Mouse (Mus musculus) intestine, postnatal 0 days (tissue): ENCODE measurements at regions not wholly inside any gene's neighbourhood (a gene's known extent, or its start where the extent isn't known, plus 50 kb on each side); places are given as distances from the start of the nearest gene placed in this dataset.
"Not testable (repeated sequence)": the region's sequence is repeated elsewhere in the genome, so short reads cannot be mapped to it uniquely, and the experiment has no call there.

Experiments used
- ATAC-seq: fragments of 200-750 bp; cut with Nextera tagmentation; 2 replicates; pipeline ENCODE4 v1.8.0; 2017; ENCODE audit warnings: mild to moderate bottlenecking, moderate TSS enrichment, moderate library complexity
- H3K27ac ChIP-seq: fragments of 300-500 bp; sonication (generic); 2 replicates; pipeline ENCODE4 v1.5.1; 2014; ENCODE audit warnings: mild to moderate bottlenecking, low read depth, low read length, moderate library complexity
- H3K27me3 ChIP-seq: fragments of 300-500 bp; sonication (generic); replicated peaks from 2 replicates; pipeline ENCODE4 v1.6.1; 2014; ENCODE audit warnings: low read length, mixed read lengths; ENCODE audit not compliant: control insufficient read depth, insufficient read depth
- H3K36me3 ChIP-seq: fragments of 300-500 bp; sonication (generic); 2 replicates; pipeline ENCODE4 v1.6.1; 2014; ENCODE audit warnings: mild to moderate bottlenecking, moderate library complexity; ENCODE audit not compliant: control insufficient read depth, insufficient read depth
- H3K4me1 ChIP-seq: fragments of 300-500 bp; sonication (generic); replicated peaks from 2 replicates; pipeline ENCODE4 v1.6.1; 2014; ENCODE audit warnings: antibody characterized with exemption, low read length, mixed read lengths; ENCODE audit not compliant: control insufficient read depth, insufficient read depth
- H3K4me2 ChIP-seq: fragments of 300-500 bp; sonication (generic); replicated peaks from 2 replicates; pipeline ENCODE4 v1.6.1; 2014; ENCODE audit warnings: low read depth, mild to moderate bottlenecking, moderate library complexity
- H3K4me3 ChIP-seq: fragments of 300-500 bp; sonication (generic); 2 replicates; pipeline ENCODE4 v1.5.1; 2014; ENCODE audit warnings: low read depth, low read length
- H3K9ac ChIP-seq: fragments of 300-500 bp; sonication (generic); 2 replicates; pipeline ENCODE4 v1.6.1; 2014; ENCODE audit warnings: mild to moderate bottlenecking, low read depth, low read length
- H3K9me3 ChIP-seq: fragments of 300-500 bp; sonication (generic); 2 replicates; pipeline ENCODE4 v1.6.1; 2016; ENCODE audit warnings: mixed run types; ENCODE audit not compliant: control insufficient read depth
- CTCF ChIP-seq: sonication (generic); IDR thresholded peaks from 2 replicates; pipeline ENCODE4 v1.5.1; 2016; ENCODE audit warnings: low read depth, mild to moderate bottlenecking, control low read depth, antibody characterized with exemption, moderate library complexity
- WGBS: fragments of 180-500 bp; shearing (Covaris S2); extraction: QIAGEN DNeasy Blood & Tissue Kit; methylation state at CpG from one replicate; pipeline ENCODE4 v1.1.7; 2014; 5-methylcytosine and 5-hydroxymethylcytosine counted together

DNA sequence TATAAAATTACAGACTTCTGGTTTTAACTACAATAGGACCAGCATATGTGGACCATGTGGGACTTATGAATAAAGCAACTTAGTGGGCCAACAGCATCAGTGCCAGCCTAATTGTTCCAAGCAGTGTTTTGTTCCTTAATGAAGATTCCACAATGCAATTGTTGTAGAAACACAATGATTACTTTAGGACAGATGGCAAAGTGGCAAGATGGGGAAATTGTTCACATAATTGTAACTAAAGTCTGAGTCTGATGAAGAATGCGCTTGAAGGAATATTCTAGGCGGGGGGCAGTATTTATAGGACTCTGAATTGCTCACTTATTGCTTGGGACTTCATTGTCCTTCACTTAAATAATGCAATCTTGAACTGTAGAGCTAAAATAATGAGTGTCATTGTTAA, 253.4 kb upstream of the Kcnj3 start:
- TF ChIP-seq CTCF, result no peak
- no peak for ATAC-seq
- H3K27ac ChIP-seq, result no peak overlapping the region
- H3K9me3 ChIP-seq, result no peaks in the 10 kb centered on the region
- H3K4me3 ChIP-seq, result no peak overlapping the region
- H3K36me3 ChIP-seq, result no peaks in the 10 kb centered on the region
- no peaks in the 10 kb centered on the region for H3K27me3 ChIP-seq
- WGBS, result 76% methylated on average over 2 of the region's 2 CpGs
- H3K4me1 ChIP-seq, result no peaks in the 10 kb centered on the region
- no peak overlapping the region for H3K9ac ChIP-seq
- H3K4me2 ChIP-seq, result no peak overlapping the region

DNA sequence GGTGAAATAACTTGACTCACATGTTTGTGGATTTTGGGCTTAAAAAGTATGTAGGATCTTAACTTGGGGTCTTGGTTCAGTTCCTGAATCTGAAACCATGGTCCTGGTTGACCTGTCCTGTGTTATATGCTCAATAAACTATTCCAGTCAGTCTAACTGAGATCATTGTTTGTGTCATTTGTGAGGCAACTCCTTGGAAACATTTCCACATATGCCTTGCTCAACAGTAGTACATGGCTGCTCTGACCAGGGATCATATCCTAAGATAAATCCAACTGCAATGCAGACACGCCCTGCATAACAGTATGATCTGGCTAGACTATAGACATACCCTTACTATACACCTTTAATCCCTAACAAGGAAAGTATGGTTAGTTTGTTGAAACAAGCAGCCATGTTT, 228.9 kb upstream of the Kcnj3 start:
- Histone ChIP-seq H3K36me3 (no peaks in the 10 kb centered on the region), H3K27ac (no peak overlapping the region), H3K9ac (no peak overlapping the region), H3K27me3 (no peaks in the 10 kb centered on the region), H3K4me2 (no peak overlapping the region), H3K4me3 (no peak overlapping the region), H3K4me1 (no peaks in the 10 kb centered on the region), H3K9me3 (no peaks in the 10 kb centered on the region)
- TF ChIP-seq CTCF, result no peak
- WGBS, result 73% methylated on average over 1 of the region's 1 CpGs
- no peak for ATAC-seq

DNA sequence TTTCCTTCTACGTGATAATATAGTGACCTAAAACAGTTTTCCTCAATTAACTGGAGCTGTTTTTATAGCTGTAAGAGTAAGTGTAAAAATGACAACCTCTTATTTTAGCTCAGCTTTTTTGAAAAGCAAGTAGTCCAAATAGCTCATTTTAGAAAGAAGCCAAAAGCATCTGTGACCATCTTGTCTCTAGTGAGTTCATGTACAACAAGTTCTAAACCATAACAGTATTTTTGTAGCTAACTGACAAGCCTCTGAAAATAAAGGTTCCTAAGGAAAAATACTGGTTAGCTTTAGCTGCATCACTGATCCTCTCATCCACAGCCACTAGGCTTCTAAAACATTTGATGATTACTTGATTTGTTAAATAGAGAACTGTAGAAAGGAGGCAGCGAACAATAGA, 227.2 kb upstream of the Kcnj3 start:
- no peaks in the 10 kb centered on the region for H3K27me3 ChIP-seq
- no peak for TF ChIP-seq CTCF

DNA sequence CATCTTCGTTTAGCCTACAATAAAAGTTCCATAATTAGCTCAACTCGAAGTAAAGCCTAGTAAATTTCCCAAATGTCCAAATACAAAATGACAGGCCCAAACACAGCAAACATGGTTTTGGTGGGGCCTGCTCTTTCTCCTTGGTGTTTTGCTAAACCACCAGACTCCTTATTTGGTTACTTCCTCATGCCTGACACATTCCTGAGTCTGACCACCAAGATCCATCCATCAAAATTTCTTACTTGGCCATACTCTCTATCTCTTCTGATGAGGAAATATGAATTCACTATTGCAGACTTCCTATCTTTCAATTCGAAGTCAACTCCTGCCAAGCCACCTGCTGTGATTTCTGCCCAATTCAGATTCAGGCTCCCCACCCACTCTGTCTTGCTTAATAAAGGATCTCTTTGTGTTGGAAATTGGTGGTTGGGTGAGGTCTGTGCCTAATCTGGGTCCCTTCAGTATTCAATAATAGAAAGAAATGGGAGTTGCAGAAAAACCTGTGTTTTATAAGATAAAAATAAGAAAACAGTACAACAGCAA, 225.9 kb upstream of the Kcnj3 start:
- Histone ChIP-seq H3K9me3 (no peaks in the 10 kb centered on the region), H3K27me3 (no peaks in the 10 kb centered on the region), H3K36me3 (no peaks in the 10 kb centered on the region), H3K9ac (no peak overlapping the region), H3K27ac (no peak overlapping the region), H3K4me2 (no peak overlapping the region), H3K4me1 (no peaks in the 10 kb centered on the region), H3K4me3 (no peak overlapping the region)
- 68% methylated on average over 3 of the region's 3 CpGs for WGBS
- no peak for ATAC-seq
- TF ChIP-seq CTCF, result no peak

More for the DNA sequence above, 227.2 kb upstream of the Kcnj3 start:
- H3K4me2 ChIP-seq, result no peak overlapping the region
- H3K4me1 ChIP-seq, result no peaks in the 10 kb centered on the region
- ATAC-seq, result no peak
- H3K9me3 ChIP-seq, result no peaks in the 10 kb centered on the region
- H3K4me3 ChIP-seq, result no peak overlapping the region
- no peak overlapping the region for H3K27ac ChIP-seq
- H3K9ac ChIP-seq, result no peak overlapping the region
- H3K36me3 ChIP-seq, result no peaks in the 10 kb centered on the region
- 75% methylated on average over 2 of the region's 2 CpGs for WGBS

DNA sequence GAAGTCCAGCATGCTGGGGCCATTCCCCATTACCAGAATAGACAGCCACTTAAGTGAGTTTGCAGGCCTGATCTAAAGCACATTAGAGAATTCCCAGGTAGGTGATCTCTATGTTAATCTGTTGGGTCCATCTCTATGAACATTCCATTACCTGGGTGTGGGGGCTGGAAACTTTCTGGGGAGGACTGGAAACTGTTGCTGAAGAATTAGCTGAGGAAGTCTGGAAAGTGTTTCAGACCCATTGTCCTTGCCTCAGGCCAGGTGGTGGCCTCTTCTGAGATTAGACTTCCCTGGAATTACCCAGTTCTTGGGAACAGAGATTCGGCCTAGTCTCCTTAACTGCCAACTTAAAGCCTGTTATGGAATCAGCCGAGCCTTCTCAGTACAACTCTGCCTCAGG, 224.5 kb upstream of the Kcnj3 start:
- no peaks in the 10 kb centered on the region for H3K4me1 ChIP-seq
- H3K36me3 ChIP-seq, result no peaks in the 10 kb centered on the region
- no peak overlapping the region for H3K4me3 ChIP-seq
- no peak for ATAC-seq
- no peak overlapping the region for H3K9ac ChIP-seq
- no peak for TF ChIP-seq CTCF
- H3K4me2 ChIP-seq, result no peak overlapping the region
- no peak overlapping the region for H3K27ac ChIP-seq
- H3K27me3 ChIP-seq, result no peaks in the 10 kb centered on the region
- H3K9me3 ChIP-seq, result no peaks in the 10 kb centered on the region
- 82% methylated on average over 2 of the region's 2 CpGs for WGBS

DNA sequence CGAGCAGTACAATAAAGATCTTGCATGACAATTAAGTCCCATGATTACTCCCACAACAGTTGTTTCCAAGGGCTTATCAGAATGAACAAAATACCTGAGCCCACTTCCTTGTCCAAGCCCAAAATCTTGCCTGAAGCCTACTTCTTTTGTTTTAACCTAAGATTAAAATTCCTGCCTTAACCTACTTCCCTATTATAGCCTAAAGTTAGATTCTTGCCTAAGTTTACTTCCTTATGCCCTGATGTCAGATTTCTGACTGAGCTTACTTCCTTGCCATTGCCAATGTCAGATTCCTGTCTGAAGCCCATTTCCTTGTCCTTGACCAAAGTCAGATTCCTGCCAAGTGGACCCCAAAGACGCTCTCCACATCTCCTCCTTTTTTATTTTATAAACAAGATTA, 213.7 kb upstream of the Kcnj3 start:
- H3K4me3 ChIP-seq, result no peak overlapping the region
- H3K27me3 ChIP-seq, result no peaks in the 10 kb centered on the region
- 69% methylated on average over 2 of the region's 2 CpGs for WGBS
- no peaks in the 10 kb centered on the region for H3K9me3 ChIP-seq
- H3K4me2 ChIP-seq, result no peak overlapping the region
- no peaks in the 10 kb centered on the region for H3K36me3 ChIP-seq
- H3K9ac ChIP-seq, result no peak overlapping the region
- TF ChIP-seq CTCF, result no peak
- no peaks in the 10 kb centered on the region for H3K4me1 ChIP-seq
- H3K27ac ChIP-seq, result no peak overlapping the region
- no peak for ATAC-seq

DNA sequence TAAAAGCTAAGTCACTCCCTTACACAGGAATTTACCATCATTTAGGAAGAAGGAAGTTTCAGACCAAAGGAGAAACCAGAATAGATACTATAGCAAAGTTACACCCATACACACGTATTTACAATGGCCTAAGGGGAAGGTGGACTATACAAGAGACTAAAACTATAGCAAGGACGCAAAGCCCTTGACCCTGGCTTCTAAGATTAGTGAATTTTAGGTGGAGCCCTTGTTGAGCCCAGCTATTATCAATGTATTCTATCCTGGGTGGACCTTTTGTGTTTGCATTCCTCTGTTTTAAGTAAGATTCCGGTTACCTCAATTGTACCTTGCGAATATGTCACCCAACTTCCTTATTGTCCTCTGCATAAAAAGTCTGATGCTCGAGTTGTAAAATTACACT, 213.0 kb upstream of the Kcnj3 start:
- ATAC-seq, H3K27me3 ChIP-seq, H3K36me3 ChIP-seq, H3K4me1 ChIP-seq, H3K27ac ChIP-seq, H3K9ac ChIP-seq, H3K4me2 ChIP-seq, H3K9me3 ChIP-seq, H3K4me3 ChIP-seq: not testable (repeated sequence)
- 84% methylated on average over 5 of the region's 5 CpGs for WGBS
